Mouse (Mus musculus) embryonic stem cell, embryonic (primary cell): ENCODE data around the gene Metap1d.

ENCODE experiments used
- CTCF ChIA-PET, 4 experiments: fragments of 300-600 bp in 2 of 4; fragments of 350-600 bp in 2 of 4; sonication (Branson Sonifier 250); formaldehyde crosslinking; loops; one replicate each; lab custom pipeline; 2022; ENCODE audit warnings: inconsistent platforms in 2 of 4; lab: Charles Lee
- POLR2A ChIA-PET, 4 experiments: fragments of 300-600 bp in 2 of 4; fragments of 350-600 bp in 2 of 4; sonication (Branson Sonifier 250); formaldehyde crosslinking; loops; one replicate each; lab custom pipeline; 2022; ENCODE audit warnings: antibody characterized with exemption in 4 of 4, inconsistent platforms in 1 of 4; lab: Charles Lee

The Metap1d gene

GRCm38 (mm10) chr2:71529511-71530351 lies 76.7 kb downstream of the Metap1d start:
- CTCF ChIA-PET: interaction anchor here in 1 of 4 experiments (0.6 to 1.5 kb wide), 4 partner anchors 12 to 308 kb away, joined by 3 read pairs; no protein-coding TSS in a partner anchor

GRCm38 (mm10) chr2:71530391-71531123 lies 77.5 kb downstream of the Metap1d start:
- CTCF ChIA-PET: no interaction called here
- POLR2A ChIA-PET: interaction anchor here in 3 of 4 experiments (1.0 to 5.5 kb wide), 6 partner anchors 9 to 77 kb away, joined by 3 to 56 read pairs (median 6); partner anchors contain the start of genes Dlx2 (in 1 of the 3) and Metap1d (in 1 of the 3)

More at GRCm38 (mm10) chr2:71529511-71530351, 76.7 kb downstream of the Metap1d start:
- POLR2A ChIA-PET: interaction anchor here in 3 of 4 experiments (0.5 to 4.1 kb wide), 22 partner anchors 10 to 634 kb away, joined by 3 to 58 read pairs (median 4); partner anchors contain the start of genes Dlx2 (in 2 of the 3), Metap1d (in 2 of the 3), Hat1 (in 1 of the 3) and Pdk1 (in 1 of the 3)

- POLR2A ChIA-PET: interaction anchor here in 3 of 4 experiments (1.0 to 5.5 kb wide), 7 partner anchors 9 to 143 kb away, joined by 3 to 56 read pairs (median 5); partner anchors contain the start of genes Dlx2 (in 1 of the 3), Hat1 (in 1 of the 3) and Metap1d (in 1 of the 3)
- CTCF ChIA-PET: no interaction called here
Measured at GRCm38 (mm10) chr2:71531124-71531590, 78.1 kb downstream of the Metap1d start.

GRCm38 (mm10) chr2:71531990-71532970 lies 79.2 kb downstream of the Metap1d start:
- CTCF ChIA-PET: interaction anchor here in 2 of 4 experiments (0.6 kb wide), 2 partner anchors 28 to 277 kb away, joined by 3 to 4 read pairs; no protein-coding TSS in a partner anchor
- POLR2A ChIA-PET: interaction anchor here in 3 of 4 experiments (0.6 to 5.5 kb wide), 9 partner anchors 8 to 1855 kb away, joined by 3 to 56 read pairs (median 4); partner anchors contain the start of genes Dlx2 (in 1 of the 3) and Hat1 (in 1 of the 3)

GRCm38 (mm10) chr2:71533094-71533493 lies 80.0 kb downstream of the Metap1d start:
- POLR2A ChIA-PET: interaction anchor here in 2 of 4 experiments (0.6 to 5.5 kb wide), 4 partner anchors 11 to 1855 kb away, joined by 3 to 56 read pairs (median 4); partner anchors contain the start of gene Dlx2 (in 1 of the 2)
- CTCF ChIA-PET: interaction anchor here in 1 of 4 experiments (0.6 kb wide), 2 partner anchors 52 to 278 kb away, joined by 4 read pairs; no protein-coding TSS in a partner anchor

- CTCF ChIA-PET: interaction anchor here in 2 of 4 experiments (0.7 to 1.0 kb wide), 2 partner anchors 44 to 85 kb away, joined by 3 read pairs; no protein-coding TSS in a partner anchor
- POLR2A ChIA-PET: interaction anchor here (0.7 to 5.5 kb wide), 12 partner anchors 10 to 85 kb away, joined by 3 to 56 read pairs (median 3); partner anchors contain the start of genes Dlx2 (in 2 of the 4) and Metap1d (in 1 of the 4)
Measured at GRCm38 (mm10) chr2:71534242-71535052, 81.4 kb downstream of the Metap1d start.

GRCm38 (mm10) chr2:71540611-71541417 lies 87.7 kb downstream of the Metap1d start:
- ChIA-PET POLR2A (interaction anchor here in 2 of 4 experiments (1.0 to 7.2 kb wide), 8 partner anchors 9 to 88 kb away, joined by 3 to 58 read pairs (median 7); partner anchors contain the start of genes Dlx1 (in 1 of the 2) and Metap1d (in 1 of the 2)), CTCF (no interaction called here)

GRCm38 (mm10) chr2:71541418-71542226 lies 88.5 kb downstream of the Metap1d start:
- POLR2A ChIA-PET: interaction anchor here in 2 of 4 experiments (1.0 to 7.2 kb wide), 4 partner anchors 8 to 89 kb away, joined by 3 to 58 read pairs (median 34); partner anchors contain the start of genes Dlx1 (in 1 of the 2) and Metap1d (in 1 of the 2)
- CTCF ChIA-PET: interaction anchor here in 1 of 4 experiments (1.1 kb wide), 1 partner anchor 12 kb away, joined by 3 read pairs; no protein-coding TSS in a partner anchor

- CTCF ChIA-PET: interaction anchor here in 1 of 4 experiments (1.1 kb wide), 1 partner anchor 13 kb away, joined by 3 read pairs; no protein-coding TSS in a partner anchor
- POLR2A ChIA-PET: interaction anchor here in 2 of 4 experiments (1.5 to 7.2 kb wide), 4 partner anchors 9 to 14 kb away, joined by 7 to 58 read pairs (median 34); partner anchors contain the start of gene Dlx1 (in 1 of the 2)
Measured at GRCm38 (mm10) chr2:71542227-71542815, 89.2 kb downstream of the Metap1d start.

- ChIA-PET CTCF (no interaction called here), POLR2A (interaction anchor here (0.6 to 7.2 kb wide), 7 partner anchors 10 to 186 kb away, joined by 3 to 58 read pairs (median 7); partner anchors contain the start of gene Dlx1 (in 1 of the 4))
Measured at GRCm38 (mm10) chr2:71542816-71543301, 89.8 kb downstream of the Metap1d start.

GRCm38 (mm10) chr2:71543531-71543930 lies 90.5 kb downstream of the Metap1d start:
- POLR2A ChIA-PET: interaction anchor here in 3 of 4 experiments (0.6 to 7.2 kb wide), 6 partner anchors 10 to 187 kb away, joined by 3 to 58 read pairs (median 10); partner anchors contain the start of gene Dlx1 (in 1 of the 3)

GRCm38 (mm10) chr2:71543948-71544347 lies 90.9 kb downstream of the Metap1d start:
- ChIA-PET CTCF (no interaction called here), POLR2A (interaction anchor here in 3 of 4 experiments (0.8 to 7.2 kb wide), 8 partner anchors 7 to 173 kb away, joined by 3 to 58 read pairs (median 6); partner anchors contain the start of gene Dlx1 (in 1 of the 3))

More at GRCm38 (mm10) chr2:71543531-71543930, 90.5 kb downstream of the Metap1d start:
- CTCF ChIA-PET: no interaction called here
